Mouse (Mus musculus) heart, embryonic 15.5 days (tissue): ENCODE measurements around the gene Angptl4. TPM values are rescaled to one million over a fixed set of nuclear protein-coding genes. Genes with fewer than 3 reads are reported as not detected.

ENCODE experiments used
- ATAC-seq: fragments of 200-750 bp; cut with Nextera tagmentation; replicated peaks from 2 replicates; pipeline ENCODE4 v1.8.0; 2017; ENCODE audit warnings: low read depth, moderate TSS enrichment; ENCODE audit not compliant: insufficient number of reproducible peaks, insufficient read depth, low FRiP score
- H3K27ac ChIP-seq: fragments of 300-500 bp; sonication (generic); 2 replicates; pipeline ENCODE4 v1.5.1; 2015; ENCODE audit warnings: mild to moderate bottlenecking, inconsistent platforms
- H3K27me3 ChIP-seq: fragments of 300-500 bp; sonication (generic); 2 replicates; pipeline ENCODE4 v1.6.1; 2015; ENCODE audit warnings: inconsistent platforms
- H3K36me3 ChIP-seq: fragments of 300-500 bp; sonication (generic); 2 replicates; pipeline ENCODE4 v1.6.1; 2015; ENCODE audit warnings: mild to moderate bottlenecking, inconsistent platforms
- H3K4me1 ChIP-seq: fragments of 300-500 bp; sonication (generic); replicated peaks from 2 replicates; pipeline ENCODE4 v1.6.1; 2015; ENCODE audit warnings: inconsistent platforms
- H3K4me2 ChIP-seq: fragments of 300-500 bp; sonication (generic); 2 replicates; pipeline ENCODE4 v1.6.1; 2015; ENCODE audit warnings: inconsistent platforms, mild to moderate bottlenecking, moderate library complexity
- H3K4me3 ChIP-seq: fragments of 300-500 bp; sonication (generic); 2 replicates; pipeline ENCODE4 v1.5.1; 2015; ENCODE audit warnings: mild to moderate bottlenecking, inconsistent platforms
- H3K9ac ChIP-seq: fragments of 300-500 bp; sonication (generic); 2 replicates; pipeline ENCODE4 v1.6.1; 2015; ENCODE audit warnings: mild to moderate bottlenecking, inconsistent platforms
- H3K9me3 ChIP-seq: fragments of 300-500 bp; sonication (generic); replicated peaks from 2 replicates; pipeline ENCODE4 v1.6.1; 2016; ENCODE audit warnings: inconsistent platforms
- WGBS: fragments of 180-500 bp; shearing (Covaris S2); methylation state at CpG from one replicate; pipeline ENCODE4 v1.1.7; 2015; ENCODE audit warnings: mixed read lengths; 5-methylcytosine and 5-hydroxymethylcytosine counted together
- polyA plus RNA-seq: library from polyadenylated mRNA; unstranded; fragments of >200 nt; fragmentation: Nextera tagmentation; extraction: Ambion mirVana; gene quantifications from 2 replicates; pipeline ENCODE4 v1.2.1, GENCODE M21; 2015

Gene Angptl4
- polyA plus RNA-seq, 1 experiment from 2014 or later, result 15.4 TPM

- Histone ChIP-seq H3K4me1 (peaks cover 34% of the 10 kb centered on the region), H3K9me3 (no peaks in the 10 kb centered on the region), H3K4me3 (peak overlapping the region; percentile 62), H3K9ac (peak overlapping the region; percentile 69), H3K27ac (peak overlapping the region; percentile 82), H3K36me3 (peaks cover 26% of the 10 kb centered on the region), H3K4me2 (peak overlapping the region; percentile 95), H3K27me3 (peaks cover 10% of the 10 kb centered on the region; the same call in 1 of the 2 replicates)
- WGBS, result 1% methylated on average over 89 of the region's 89 CpGs
- peak; percentile 97 for ATAC-seq
These were observed 35.7 kb upstream of the Angptl4 start for GRCm38 (mm10) chr17:33817184-33817968.

DNA sequence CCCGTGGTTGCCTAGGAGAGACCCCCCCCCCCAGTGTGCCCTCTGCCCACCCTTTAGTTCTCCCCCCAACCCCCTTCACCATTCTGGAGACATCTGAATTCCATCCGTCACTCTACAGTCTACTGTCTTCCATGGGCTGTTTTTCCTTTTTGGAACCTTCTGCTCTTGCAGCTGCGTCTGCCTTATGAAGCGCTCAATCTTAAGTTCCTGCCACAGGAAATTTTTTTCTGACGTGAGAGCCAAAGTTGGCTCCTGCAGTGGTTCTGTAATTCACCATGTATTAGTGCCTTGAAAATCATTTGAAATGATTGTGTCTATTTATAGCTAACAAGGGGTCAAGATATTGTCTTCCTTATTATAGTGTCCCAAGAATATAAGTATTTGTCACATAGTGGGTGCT lies 35.0 kb upstream of the Angptl4 start:
- WGBS, result 65% methylated on average over 5 of the region's 5 CpGs
- no peak for ATAC-seq
- Histone ChIP-seq H3K4me1 (peaks cover 35% of the 10 kb centered on the region), H3K9me3 (no peaks in the 10 kb centered on the region), H3K27me3 (peaks cover 10% of the 10 kb centered on the region; the same call in 1 of the 2 replicates), H3K4me2 (peak overlapping the region; percentile 95), H3K36me3 (peaks cover 19% of the 10 kb centered on the region), H3K27ac (peak overlapping the region; percentile 82; the same call in 1 of the 2 replicates), H3K4me3 (peak overlapping the region; percentile 62), H3K9ac (no peak overlapping the region; the same call in 1 of the 2 replicates)

DNA sequence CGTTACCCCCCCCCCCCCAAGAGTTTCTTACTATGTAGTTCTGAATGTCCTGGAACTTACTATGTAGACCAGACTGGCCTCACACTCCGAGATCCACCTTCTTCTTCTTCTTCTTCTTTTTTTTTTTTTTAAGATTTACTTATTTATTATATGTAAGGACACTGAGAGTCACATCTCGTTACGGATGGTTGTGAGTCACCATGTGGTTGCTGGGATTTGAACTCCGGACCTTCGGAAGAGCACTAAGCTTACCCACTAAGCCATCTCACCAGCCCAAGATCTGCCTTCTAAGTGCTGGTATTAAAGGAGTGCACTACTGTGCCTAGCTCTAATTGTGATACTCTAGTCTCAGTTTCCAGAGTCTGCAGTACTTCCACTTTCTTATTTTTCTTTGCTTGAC lies 33.8 kb upstream of the Angptl4 start:
- WGBS, result 84% methylated on average over 6 of the region's 6 CpGs
- Histone ChIP-seq H3K27ac (no peak overlapping the region), H3K4me3 (no peak overlapping the region), H3K27me3 (peaks cover 10% of the 10 kb centered on the region; the same call in 1 of the 2 replicates), H3K9me3 (no peaks in the 10 kb centered on the region), H3K9ac (no peak overlapping the region), H3K4me2 (no peak overlapping the region), H3K36me3 (peaks cover 7% of the 10 kb centered on the region; the same call in 1 of the 2 replicates), H3K4me1 (peaks cover 42% of the 10 kb centered on the region)
- no peak for ATAC-seq

GRCm38 (mm10) chr17:33812990-33813389 lies 31.4 kb upstream of the Angptl4 start:
- Histone ChIP-seq H3K9ac (no peak overlapping the region), H3K36me3 (no peaks in the 10 kb centered on the region), H3K4me3 (peak overlapping the region; percentile 15; the same call in 1 of the 2 replicates), H3K27me3 (peaks cover 22% of the 10 kb centered on the region), H3K4me1 (peaks cover 37% of the 10 kb centered on the region), H3K27ac (peak overlapping the region; percentile 38), H3K4me2 (peak overlapping the region; percentile 80), H3K9me3 (no peaks in the 10 kb centered on the region)
- no peak for ATAC-seq
- 47% methylated on average over 4 of the region's 4 CpGs for whole genome bisulfite sequencing

DNA sequence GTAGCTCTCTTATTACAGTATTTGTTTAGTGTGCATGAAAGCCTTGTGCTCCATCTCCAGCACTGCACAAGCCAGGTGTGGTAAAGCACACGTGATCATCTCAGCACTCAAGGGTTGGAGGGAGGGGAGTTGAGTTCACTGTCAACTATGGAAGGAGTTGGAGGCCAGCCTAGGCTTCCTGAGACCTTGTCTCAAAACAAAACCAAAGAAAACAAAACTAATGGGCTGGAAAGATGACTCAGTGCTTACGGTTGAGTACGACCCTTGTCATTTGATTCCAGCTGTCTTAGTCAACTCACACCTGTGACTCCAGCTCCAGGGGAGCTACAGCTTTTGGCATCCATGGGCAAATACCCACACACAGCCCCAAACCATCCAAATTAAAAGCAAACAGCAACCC lies 30.8 kb upstream of the Angptl4 start:
- Histone ChIP-seq H3K4me2 (peak overlapping the region; percentile 80), H3K27me3 (peaks cover 22% of the 10 kb centered on the region), H3K4me3 (peak overlapping the region; percentile 15; the same call in 1 of the 2 replicates), H3K9me3 (no peaks in the 10 kb centered on the region), H3K9ac (no peak overlapping the region), H3K4me1 (peaks cover 33% of the 10 kb centered on the region), H3K36me3 (no peaks in the 10 kb centered on the region), H3K27ac (peak overlapping the region; percentile 38)
- 44% methylated on average over 3 of the region's 3 CpGs for WGBS
- no peak for ATAC-seq

DNA sequence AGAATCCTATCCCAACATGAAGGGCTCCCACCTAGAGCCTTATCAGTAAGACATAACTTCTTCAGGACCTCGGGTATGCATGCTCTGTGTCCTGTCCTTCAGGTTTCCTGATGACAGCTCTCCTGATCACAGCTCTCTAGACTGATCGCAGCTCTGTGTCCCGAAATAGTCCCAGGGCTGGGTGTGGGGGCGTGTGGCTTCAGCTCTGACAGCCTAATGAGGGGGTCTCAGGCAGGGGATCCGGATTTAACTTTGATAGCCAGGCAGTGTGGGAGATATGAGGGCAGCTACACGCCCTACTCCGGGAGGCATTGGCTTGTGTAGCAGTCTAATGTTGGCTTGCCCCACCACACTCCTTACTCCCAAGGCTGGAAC lies 29.5 kb upstream of the Angptl4 start:
- Histone ChIP-seq H3K36me3 (no peaks in the 10 kb centered on the region), H3K9ac (peak overlapping the region; percentile 45), H3K4me3 (peak overlapping the region; percentile 57), H3K27ac (peak overlapping the region; percentile 75), H3K27me3 (peaks cover 35% of the 10 kb centered on the region), H3K9me3 (no peaks in the 10 kb centered on the region), H3K4me2 (peak overlapping the region; percentile 80), H3K4me1 (peaks cover 26% of the 10 kb centered on the region)
- 3% methylated on average over 7 of the region's 7 CpGs for WGBS
- ATAC-seq, result peak; percentile 47

GRCm38 (mm10) chr17:33810334-33811141 lies 28.9 kb upstream of the Angptl4 start, which contains the start of gene Kank3:
Kank3 (plus strand) TSS chr17:33810519.
- Histone ChIP-seq H3K9me3 (no peaks in the 10 kb centered on the region), H3K27ac (peak within 1 kb of the TSS; percentile 75), H3K4me1 (peaks cover 26% of the 10 kb centered on the region), H3K4me2 (peak within 1 kb of the TSS; percentile 80), H3K4me3 (peak within 1 kb of the TSS; percentile 57), H3K9ac (peak within 1 kb of the TSS; percentile 45), H3K36me3 (no peaks in the 10 kb centered on the region), H3K27me3 (peaks cover 39% of the 10 kb centered on the region)
- ATAC-seq, result peak; percentile 94
- under 1% methylated on average over 36 of the region's 36 CpGs for WGBS

DNA sequence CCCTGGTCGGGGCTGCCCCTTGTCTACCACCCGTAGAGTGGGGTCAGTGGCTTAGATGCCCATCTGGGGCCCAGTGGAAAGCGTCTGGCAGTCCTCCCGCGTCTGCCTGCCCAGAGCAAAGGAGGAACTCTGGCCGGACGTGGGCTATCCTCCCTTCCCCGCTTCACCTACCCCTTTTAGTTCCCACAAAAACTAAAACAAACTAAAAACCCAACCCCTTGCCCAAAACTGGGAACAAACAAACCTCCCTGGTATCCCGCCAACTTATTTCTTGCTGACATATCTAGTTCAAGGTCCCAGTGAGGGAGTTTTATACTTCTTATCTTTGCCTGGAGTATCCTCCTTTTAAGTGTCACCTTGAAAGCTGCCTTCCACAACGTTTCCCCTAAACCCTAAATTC lies 26.6 kb upstream of the Angptl4 start:
- H3K4me1 ChIP-seq, result peaks cover 27% of the 10 kb centered on the region
- no peak overlapping the region for H3K4me3 ChIP-seq
- no peaks in the 10 kb centered on the region for H3K36me3 ChIP-seq
- WGBS, result 31% methylated on average over 10 of the region's 10 CpGs
- no peak overlapping the region for H3K4me2 ChIP-seq
- peaks cover 37% of the 10 kb centered on the region for H3K27me3 ChIP-seq
- no peaks in the 10 kb centered on the region for H3K9me3 ChIP-seq
- no peak overlapping the region for H3K27ac ChIP-seq
- no peak for ATAC-seq
- no peak overlapping the region; the same call in 1 of the 2 replicates for H3K9ac ChIP-seq

- no peak for ATAC-seq
- Histone ChIP-seq H3K4me3 (no peak overlapping the region), H3K27ac (no peak overlapping the region), H3K9me3 (no peaks in the 10 kb centered on the region), H3K27me3 (peaks cover 44% of the 10 kb centered on the region), H3K4me2 (no peak overlapping the region), H3K4me1 (peaks cover 24% of the 10 kb centered on the region), H3K36me3 (no peaks in the 10 kb centered on the region), H3K9ac (no peak overlapping the region)
- 59% methylated on average over 8 of the region's 9 CpGs for WGBS
These were observed 25.7 kb upstream of the Angptl4 start for GRCm38 (mm10) chr17:33807181-33807888.

DNA sequence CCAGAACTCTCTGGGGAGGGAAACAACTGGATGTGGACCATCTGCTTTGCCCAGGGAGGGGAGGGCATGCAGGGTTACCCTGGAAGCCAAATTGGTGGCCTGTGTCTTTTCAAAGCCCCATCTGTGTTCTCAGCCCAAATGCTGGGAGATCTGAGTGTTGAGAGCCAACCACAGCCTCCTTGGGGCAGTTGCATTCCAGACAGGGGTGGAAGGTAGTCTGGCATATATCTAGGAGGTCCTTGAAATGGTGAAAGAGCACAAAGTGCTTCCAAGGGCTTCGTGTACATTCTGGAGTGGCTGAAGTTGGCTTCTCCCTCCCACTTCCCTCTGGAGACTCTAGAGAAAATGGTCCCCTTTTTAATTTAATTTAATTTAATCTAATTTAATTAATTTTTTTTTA lies 23.1 kb upstream of the Angptl4 start:
- peak; percentile 47; the same call in 1 of the 2 replicates for ATAC-seq
- 11% methylated on average over 1 of the region's 1 CpGs for WGBS

DNA sequence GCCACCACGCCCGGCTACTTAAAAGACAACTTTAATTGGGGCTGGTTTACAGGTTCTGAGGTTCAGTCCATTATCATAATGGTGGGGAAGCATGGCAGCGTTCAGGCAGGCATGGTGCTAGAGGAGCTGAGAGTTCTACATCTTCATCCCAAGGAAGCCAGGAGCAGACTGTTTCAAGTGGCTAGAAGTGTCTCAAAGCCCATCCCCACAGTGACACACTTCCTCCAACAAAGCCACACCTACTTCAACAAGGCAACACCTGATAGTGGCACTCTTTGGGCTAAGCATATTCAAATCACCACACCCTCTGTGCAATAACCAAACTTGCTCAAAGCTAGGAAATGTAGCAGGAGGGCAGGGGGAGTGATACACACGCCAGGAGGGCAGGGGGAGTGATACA lies 22.6 kb upstream of the Angptl4 start:
- Histone ChIP-seq H3K27me3 (peaks cover 59% of the 10 kb centered on the region), H3K9me3 (no peaks in the 10 kb centered on the region), H3K9ac (no peak overlapping the region), H3K4me3 (no peak overlapping the region), H3K4me1 (0 out of 2 replicates have a peak, but pooled peaks cover 6% of the 10 kb centered on the region), H3K36me3 (no peaks in the 10 kb centered on the region), H3K27ac (no peak overlapping the region), H3K4me2 (no peak overlapping the region)
- 46% methylated on average over 4 of the region's 4 CpGs for WGBS
- ATAC-seq, result no peak

More for the DNA sequence above, 23.1 kb upstream of the Angptl4 start:
- H3K9ac ChIP-seq, result no peak overlapping the region
- H3K9me3 ChIP-seq, result no peaks in the 10 kb centered on the region
- H3K36me3 ChIP-seq, result no peaks in the 10 kb centered on the region
- H3K27me3 ChIP-seq, result peaks cover 57% of the 10 kb centered on the region
- no peak overlapping the region for H3K4me3 ChIP-seq
- no peak overlapping the region for H3K4me2 ChIP-seq
- H3K27ac ChIP-seq, result no peak overlapping the region
- H3K4me1 ChIP-seq, result 0 out of 2 replicates have a peak, but pooled peaks cover 6% of the 10 kb centered on the region
